Mouse (Mus musculus) brain, embryonic 14.5 days (tissue): ENCODE data around the gene Sh3d21.

ENCODE experiments used
- CTCF ChIP-seq: fragments of 200-500 bp; IDR thresholded peaks from 2 replicates; pipeline ENCODE4 v1.5.1; 2012; ENCODE audit warnings: inconsistent platforms, mild to moderate bottlenecking, moderate library complexity, borderline replicate concordance; ENCODE audit not compliant: insufficient read depth, insufficient read length; ENCODE audit errors: extremely low read depth
- POLR2A ChIP-seq: fragments of 200-500 bp; IDR thresholded peaks from 2 replicates; pipeline ENCODE4 v1.6.1; 2012; ENCODE audit warnings: mild to moderate bottlenecking, inconsistent platforms, borderline replicate concordance; ENCODE audit not compliant: poor library complexity, insufficient read depth, insufficient read length, severe bottlenecking; ENCODE audit errors: extremely low read depth

DNA sequence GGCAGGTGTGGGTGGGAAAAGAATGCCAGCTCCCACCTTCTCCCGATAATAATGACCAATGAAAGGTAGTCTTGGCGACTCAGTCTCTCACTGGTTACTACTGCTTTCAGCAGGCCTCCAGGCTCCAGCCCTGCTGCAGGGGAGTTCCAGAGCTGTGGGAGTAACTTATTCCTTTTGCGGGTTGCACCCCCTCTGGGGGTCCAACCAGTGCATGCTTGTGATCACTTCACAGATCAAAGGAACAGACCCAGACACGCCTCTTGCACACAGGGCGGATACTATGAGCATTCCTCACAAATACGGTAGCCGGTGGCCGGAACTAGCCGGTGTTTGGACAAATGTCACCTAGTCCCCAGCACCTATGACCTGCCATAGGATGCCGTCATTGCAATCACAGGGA, 13.5 kb downstream of the Sh3d21 start:
- TF ChIP-seq CTCF: no peak
- TF ChIP-seq POLR2A: no peak
